Mouse (Mus musculus) MN1 (cell line): ENCODE data around the gene Ranbp1.

Source experiments
- DNase-seq: peaks from one replicate; pipeline ENCODE4 v3.0.0-alpha.2; 2016; ENCODE audit warnings: low spot score

Ranbp1 gene

DNA sequence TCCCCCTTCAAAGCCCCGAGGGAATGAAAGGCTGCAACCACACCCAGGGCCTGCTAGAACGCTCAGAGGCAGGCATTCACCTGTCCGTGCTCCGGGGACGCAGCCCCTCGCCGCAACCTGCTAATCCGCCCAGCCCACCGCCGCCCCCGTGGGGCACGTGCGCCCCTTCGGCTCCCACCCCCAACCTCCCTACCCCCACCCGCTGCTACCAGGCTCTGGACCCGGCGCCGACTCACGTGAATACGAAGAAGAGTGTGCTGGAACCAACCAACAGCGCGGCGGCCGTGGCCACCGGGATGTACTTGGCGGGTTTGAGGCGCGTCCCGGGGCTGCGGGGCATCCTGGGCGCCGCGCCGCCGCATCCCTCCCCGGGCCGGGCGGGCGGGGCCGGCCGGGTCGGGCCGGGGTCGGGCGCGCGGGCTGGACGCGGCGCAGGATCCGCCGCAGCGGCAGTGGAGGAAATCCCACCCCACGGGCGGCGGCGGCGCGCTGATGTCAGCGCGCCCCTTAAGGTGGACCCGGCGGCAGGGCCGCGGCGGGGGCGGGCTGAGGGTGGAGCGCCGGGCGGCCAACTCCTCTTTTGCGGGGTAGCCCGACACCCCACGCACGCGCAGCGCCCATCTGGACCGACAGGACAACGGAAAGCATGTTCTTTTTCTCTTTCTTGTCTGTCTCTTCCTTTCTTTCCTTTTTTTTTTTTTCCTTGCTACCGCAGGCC is 13.7 kb downstream of the Ranbp1 start, which contains the start of gene Zdhhc8:
Zdhhc8 (minus strand) TSS at position 466 of the 718 bp plus-strand sequence.
- DNase-seq = peak; percentile 79

DNA sequence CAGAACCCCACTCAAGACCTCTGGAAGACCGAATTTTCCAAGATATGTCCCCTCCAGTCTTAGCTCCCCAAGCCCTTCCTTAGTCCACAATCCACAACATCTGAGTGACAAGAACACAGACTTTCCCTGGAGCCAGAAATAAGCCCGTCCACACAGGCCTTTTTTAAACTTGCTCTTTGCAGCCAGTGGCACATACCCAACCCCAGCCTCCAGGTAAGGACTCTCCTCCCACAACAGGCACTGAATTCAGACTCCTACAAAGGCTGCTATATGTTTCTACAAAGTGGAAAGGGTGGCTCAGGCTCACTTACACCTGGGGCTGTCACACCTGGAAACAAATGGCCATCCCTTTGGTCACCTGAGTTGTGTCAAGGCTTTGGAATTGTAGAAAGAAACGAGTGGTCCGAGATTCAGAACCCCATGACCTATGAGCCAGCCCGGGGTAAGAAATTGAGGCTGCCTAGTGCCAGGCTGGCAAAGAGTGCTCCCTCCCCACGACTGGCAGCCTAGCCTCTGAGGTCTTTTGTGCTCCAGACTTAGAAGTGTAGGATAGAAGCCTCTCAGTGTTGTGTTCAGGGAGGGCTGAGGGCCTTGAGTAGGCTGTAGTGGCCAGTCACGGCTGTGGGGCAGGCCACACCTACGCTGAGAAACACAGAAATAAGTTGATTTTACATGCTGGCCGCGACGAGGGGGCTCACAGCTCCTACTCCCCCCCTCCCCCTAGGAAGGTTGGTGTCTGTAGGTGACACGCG is 14.4 kb downstream of the Ranbp1 start:
- no peak for DNase-seq

GRCm38 (mm10) chr16:18233451-18233850 is 15.1 kb downstream of the Ranbp1 start:
- DNase-seq = no peak

DNA sequence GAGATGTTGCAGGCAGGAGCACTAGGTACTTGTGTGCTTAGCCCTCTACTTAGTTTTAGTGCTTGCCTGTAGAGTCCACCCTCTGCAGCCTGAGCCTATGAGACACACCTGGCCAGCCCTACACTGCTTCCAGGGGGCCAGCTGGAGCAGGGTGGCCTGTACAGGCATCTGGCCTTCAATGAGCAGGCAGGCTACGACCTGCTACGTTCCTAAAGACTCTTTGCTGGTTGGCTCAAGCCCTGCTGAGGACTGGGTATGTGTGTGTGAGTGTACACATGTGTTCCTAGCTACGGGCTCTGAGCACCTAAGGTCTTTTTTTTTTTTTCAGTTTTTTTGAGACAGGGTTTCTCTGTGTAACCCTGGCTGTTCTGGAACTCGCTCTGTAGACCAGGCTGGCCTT is 17.1 kb downstream of the Ranbp1 start:
- no peak for DNase-seq

- DNase-seq = no peak
These were observed 17.5 kb downstream of the Ranbp1 start for GRCm38 (mm10) chr16:18231047-18231446.

DNA sequence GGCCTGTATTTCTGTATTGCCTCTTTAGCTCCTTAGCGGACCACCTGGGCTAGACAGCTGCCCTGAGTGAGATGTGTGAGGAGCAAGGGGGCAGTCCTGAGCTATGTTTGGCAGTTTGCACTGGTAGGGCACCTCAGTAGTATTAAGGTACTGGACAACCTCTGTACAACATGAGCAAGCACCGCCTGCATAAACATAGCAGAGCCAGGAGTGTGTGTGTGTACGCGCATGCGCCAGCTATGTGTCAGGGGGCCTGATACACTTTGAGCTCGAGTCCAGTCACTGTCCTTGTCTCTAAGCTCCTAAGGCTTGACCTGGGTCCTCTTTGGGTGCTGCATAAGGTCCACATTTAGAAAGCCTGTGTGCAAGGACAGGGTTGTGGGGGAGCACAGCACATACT is 17.9 kb downstream of the Ranbp1 start:
- DNase-seq = no peak

- no peak for DNase-seq
These were observed 18.9 kb downstream of the Ranbp1 start for GRCm38 (mm10) chr16:18229622-18230021.

GRCm38 (mm10) chr16:18228856-18229255 is 19.7 kb downstream of the Ranbp1 start:
- no peak for DNase-seq

- no peak for DNase-seq
These were observed 20.6 kb downstream of the Ranbp1 start for GRCm38 (mm10) chr16:18227897-18228422.

DNA sequence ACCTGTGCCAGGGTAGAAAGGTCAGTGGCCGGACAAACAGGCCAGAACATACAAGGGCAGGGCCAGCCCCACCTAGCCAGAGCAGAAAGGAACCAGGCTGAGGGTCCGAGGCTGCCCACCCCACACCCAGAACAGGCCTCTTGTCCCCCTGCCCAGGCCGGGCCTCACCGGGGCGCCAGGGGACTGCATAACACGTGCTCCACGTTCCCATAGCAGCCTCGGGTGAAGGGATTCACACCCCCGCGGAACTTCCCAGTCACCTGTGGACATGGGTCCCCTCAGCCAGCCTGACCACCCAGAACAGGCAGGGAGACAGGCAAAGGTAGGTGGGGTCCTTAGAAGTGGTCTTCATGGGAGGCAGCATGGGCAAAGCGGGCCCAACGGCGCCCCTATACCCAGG is 21.3 kb downstream of the Ranbp1 start:
- no peak for DNase-seq

GRCm38 (mm10) chr16:18222188-18222587 is 26.3 kb downstream of the Ranbp1 start:
- DNase-seq = no peak

DNA sequence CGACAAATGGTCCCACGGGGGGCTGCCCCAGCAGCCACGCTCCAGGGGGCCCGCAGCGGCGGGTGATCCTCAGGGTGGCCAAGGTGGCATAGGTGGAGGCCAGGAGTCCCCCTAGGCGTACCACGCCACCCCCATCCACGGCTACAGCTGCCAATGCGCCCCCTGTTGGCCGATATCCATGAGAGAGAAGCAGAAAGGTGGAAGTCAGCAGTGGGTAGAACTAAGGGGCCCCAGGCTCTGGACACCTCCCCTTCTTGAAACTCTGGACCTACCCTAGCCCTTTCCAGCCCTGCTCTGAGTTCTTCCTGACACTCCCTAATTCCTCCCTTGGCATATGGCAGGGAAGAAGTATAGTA is 27.0 kb downstream of the Ranbp1 start:
- DNase-seq = no peak

DNA sequence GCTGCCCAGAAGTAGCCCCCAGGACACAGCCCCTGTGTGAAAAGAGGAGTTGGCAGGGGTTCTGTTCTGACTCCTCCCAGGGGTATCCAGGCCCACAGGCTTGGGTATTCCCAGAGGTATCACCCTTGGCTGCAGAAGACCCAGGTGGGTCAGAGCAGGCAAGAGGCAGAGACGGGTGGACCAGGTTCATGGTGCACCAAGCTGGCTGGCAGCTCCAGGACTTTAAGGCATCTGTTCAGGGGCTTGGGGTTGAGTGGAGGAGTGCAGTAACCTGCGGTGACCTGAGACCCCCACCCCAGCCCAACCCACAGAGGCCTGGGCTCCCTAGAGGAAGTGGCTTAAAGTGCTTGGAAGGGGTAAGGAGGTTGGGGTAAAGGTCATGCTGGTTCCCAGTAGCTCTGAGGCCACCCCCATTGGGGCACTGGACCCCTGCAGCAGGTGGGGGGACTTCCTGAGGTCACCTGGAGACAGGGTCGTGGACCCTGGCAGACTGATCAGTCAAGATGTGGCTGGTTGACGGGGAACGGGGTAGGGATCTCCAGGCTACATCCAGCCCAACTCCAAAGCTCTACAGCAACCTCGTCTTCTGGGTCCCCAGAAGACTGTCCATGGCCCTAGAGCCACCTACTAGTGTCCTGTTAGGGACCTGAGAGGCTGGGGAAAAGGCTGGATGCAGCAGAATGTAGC is 27.5 kb downstream of the Ranbp1 start:
- no peak for DNase-seq

GRCm38 (mm10) chr16:18220001-18220400 is 28.5 kb downstream of the Ranbp1 start:
- DNase-seq = peak; percentile 54

GRCm38 (mm10) chr16:18218580-18218996 is 29.9 kb downstream of the Ranbp1 start:
- DNase-seq = no peak

DNA sequence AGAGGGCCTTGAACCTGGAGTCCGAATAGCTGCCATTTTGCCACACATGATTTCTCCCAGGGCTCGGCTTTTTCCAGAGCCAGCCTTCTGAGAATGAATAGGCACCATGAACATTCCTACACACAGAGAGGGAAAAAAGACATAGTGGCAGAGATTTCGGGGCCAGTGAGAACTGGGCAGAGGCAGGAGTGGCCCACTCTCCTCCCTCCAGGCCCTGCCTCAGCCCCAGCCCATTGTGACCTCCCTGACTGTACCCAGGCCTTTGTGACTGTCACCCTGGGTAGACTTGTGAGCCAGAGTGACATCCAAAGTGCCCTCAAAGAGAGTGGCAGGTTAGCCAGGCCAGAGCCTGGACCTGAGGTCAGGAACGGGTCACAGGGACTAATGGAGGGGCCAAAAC is 31.0 kb downstream of the Ranbp1 start, which contains the start of gene Ccdc188:
Ccdc188 (plus strand) TSS at position 301 of the 400 bp plus-strand sequence.
- DNase-seq = no peak

GRCm38 (mm10) chr16:18214858-18215257 is 33.7 kb downstream of the Ranbp1 start:
- DNase-seq = no peak

DNA sequence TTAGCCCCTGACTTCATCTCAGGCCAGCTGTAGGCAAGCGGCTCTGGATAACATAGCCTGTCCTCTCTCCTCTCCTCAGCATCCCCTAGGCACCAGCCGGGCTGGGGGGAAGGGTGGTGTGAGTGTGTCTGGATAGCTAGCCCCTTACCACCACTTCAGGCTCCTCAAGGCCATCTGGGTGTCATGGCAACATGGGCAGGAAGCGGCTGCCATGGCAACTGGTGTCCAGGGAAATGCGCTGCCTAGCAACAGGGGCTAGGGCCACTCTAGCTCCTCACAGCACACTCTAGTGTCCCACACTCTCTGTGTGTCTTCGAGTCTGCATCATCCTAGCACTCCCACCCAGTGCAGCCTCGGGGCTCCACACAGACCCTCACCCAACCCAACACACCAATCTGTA is 34.8 kb downstream of the Ranbp1 start:
- peak; percentile 80 for DNase-seq

GRCm38 (mm10) chr16:18211417-18212171 is 36.9 kb downstream of the Ranbp1 start:
- DNase-seq = peak; percentile 89

- peak; percentile 81 for DNase-seq
These were observed 37.7 kb downstream of the Ranbp1 start for GRCm38 (mm10) chr16:18210701-18211416.

GRCm38 (mm10) chr16:18203430-18204091 is 45.0 kb downstream of the Ranbp1 start:
- no peak for DNase-seq
